Mouse (Mus musculus): ENCODE results near the gene Aldh1a7. TPM values are rescaled to one million over a fixed set of nuclear protein-coding genes. Genes with fewer than 3 reads are reported as not detected.

Gene Aldh1a7
- polyA plus RNA-seq, 1 experiment from 2014 or later, result 0.32 TPM

- Histone ChIP-seq H3K4me1 (ENCODE audit: control insufficient read depth, insufficient read depth, low read length) (no peaks in the 10 kb centered on the region), H3K4me2 (ENCODE audit: low read depth) (no peak overlapping the region), H3K27ac (ENCODE audit: low read depth, low read length) (no peak overlapping the region), H3K9me3 (ENCODE audit: control insufficient read depth, low read length) (no peaks in the 10 kb centered on the region), H3K4me3 (ENCODE audit: low read depth, low read length) (no peak overlapping the region), H3K27me3 (ENCODE audit: control insufficient read depth, insufficient read depth, low read length) (no peaks in the 10 kb centered on the region), H3K36me3 (ENCODE audit: control insufficient read depth, insufficient read depth, low read length) (no peaks in the 10 kb centered on the region), H3K9ac (ENCODE audit: low read length) (no peak overlapping the region)
- ATAC-seq (ENCODE audit: insufficient read depth, low FRiP score, low TSS enrichment) (no peak), DNase-seq (ENCODE audit: low spot score) (no peak)
- 84% methylated on average over 2 of the region's 2 CpGs for WGBS
These were observed 7.1 kb downstream of the Aldh1a7 start for GRCm38 (mm10) chr19:20720298-20720697.

DNA sequence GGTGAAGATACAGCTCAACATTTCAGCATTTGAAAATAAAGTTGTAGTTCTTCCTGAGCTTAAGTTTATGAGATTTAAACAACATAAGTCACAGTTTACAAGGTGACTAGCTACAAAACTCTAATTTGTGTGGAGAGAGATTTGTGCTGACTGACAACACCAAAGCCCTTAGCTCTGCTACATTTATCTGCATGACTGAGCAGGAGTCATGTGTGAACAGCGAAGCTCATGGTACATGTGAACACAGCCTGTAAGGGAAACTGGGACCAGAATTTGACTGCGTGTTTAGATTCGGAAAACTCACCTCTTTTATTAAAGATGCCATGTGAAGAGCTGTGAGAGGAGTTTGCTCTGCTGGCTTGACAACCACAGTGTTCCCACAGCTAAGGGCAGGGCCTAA lies 11.7 kb downstream of the Aldh1a7 start:
- DNase-seq (ENCODE audit: low spot score), result no peak
- Histone ChIP-seq H3K27ac (ENCODE audit: low read depth, low read length) (no peak overlapping the region), H3K27me3 (ENCODE audit: control insufficient read depth, insufficient read depth, low read length) (no peaks in the 10 kb centered on the region), H3K4me1 (ENCODE audit: control insufficient read depth, insufficient read depth, low read length) (no peaks in the 10 kb centered on the region), H3K4me2 (ENCODE audit: low read depth) (no peak overlapping the region), H3K36me3 (ENCODE audit: control insufficient read depth, insufficient read depth, low read length) (no peaks in the 10 kb centered on the region), H3K4me3 (ENCODE audit: low read depth, low read length) (no peak overlapping the region), H3K9me3 (ENCODE audit: control insufficient read depth, low read length) (no peaks in the 10 kb centered on the region), H3K9ac (ENCODE audit: low read length) (no peak overlapping the region)
- no peak for ATAC-seq (ENCODE audit: insufficient read depth, low FRiP score, low TSS enrichment)
- 92% methylated on average over 3 of the region's 3 CpGs for WGBS

GRCm38 (mm10) chr19:20715093-20715492 lies 12.3 kb downstream of the Aldh1a7 start:
- DNase-seq (ENCODE audit: low spot score) (no peak), ATAC-seq (ENCODE audit: insufficient read depth, low FRiP score, low TSS enrichment) (no peak)
- Histone ChIP-seq H3K27me3 (ENCODE audit: control insufficient read depth, insufficient read depth, low read length) (no peaks in the 10 kb centered on the region), H3K9ac (ENCODE audit: low read length) (no peak overlapping the region), H3K27ac (ENCODE audit: low read depth, low read length) (no peak overlapping the region), H3K4me2 (ENCODE audit: low read depth) (no peak overlapping the region), H3K9me3 (ENCODE audit: control insufficient read depth, low read length) (no peaks in the 10 kb centered on the region), H3K36me3 (ENCODE audit: control insufficient read depth, insufficient read depth, low read length) (no peaks in the 10 kb centered on the region), H3K4me1 (ENCODE audit: control insufficient read depth, insufficient read depth, low read length) (no peaks in the 10 kb centered on the region), H3K4me3 (ENCODE audit: low read depth, low read length) (no peak overlapping the region)
- 84% methylated on average over 1 of the region's 1 CpGs for WGBS

GRCm38 (mm10) chr19:20714543-20714942 lies 12.8 kb downstream of the Aldh1a7 start:
- H3K27ac ChIP-seq (ENCODE audit: low read depth, low read length), result no peak overlapping the region
- 90% methylated on average over 4 of the region's 4 CpGs for WGBS
- H3K4me1 ChIP-seq (ENCODE audit: control insufficient read depth, insufficient read depth, low read length), result no peaks in the 10 kb centered on the region
- DNase-seq (ENCODE audit: low spot score) (no peak), ATAC-seq (ENCODE audit: insufficient read depth, low FRiP score, low TSS enrichment) (no peak)
- H3K36me3 ChIP-seq (ENCODE audit: control insufficient read depth, insufficient read depth, low read length), result no peaks in the 10 kb centered on the region
- H3K9ac ChIP-seq (ENCODE audit: low read length), result no peak overlapping the region
- no peak overlapping the region for H3K4me2 ChIP-seq (ENCODE audit: low read depth)
- no peaks in the 10 kb centered on the region for H3K27me3 ChIP-seq (ENCODE audit: control insufficient read depth, insufficient read depth, low read length)
- no peaks in the 10 kb centered on the region for H3K9me3 ChIP-seq (ENCODE audit: control insufficient read depth, low read length)
- H3K4me3 ChIP-seq (ENCODE audit: low read depth, low read length), result no peak overlapping the region

DNA sequence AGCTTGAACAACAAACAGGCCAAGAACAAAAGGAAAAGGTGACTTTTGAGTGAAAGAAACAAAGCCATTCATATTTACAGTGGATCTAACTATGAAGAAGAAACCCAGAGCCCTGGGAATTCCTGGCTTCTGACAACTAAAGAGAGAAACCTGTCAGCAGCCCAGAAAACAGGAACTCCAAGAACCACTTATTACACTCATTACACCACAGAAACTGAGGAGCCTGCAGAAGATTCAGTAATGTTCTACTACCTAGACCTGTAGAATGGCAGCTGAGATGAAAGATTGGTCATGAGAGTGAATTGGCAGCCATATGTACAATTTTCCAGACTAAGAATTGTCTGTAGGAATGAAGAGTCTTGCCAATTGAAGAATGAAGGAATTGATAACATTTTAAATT lies 20.2 kb downstream of the Aldh1a7 start:
- Histone ChIP-seq H3K9ac (ENCODE audit: low read length) (no peak overlapping the region), H3K36me3 (ENCODE audit: control insufficient read depth, insufficient read depth, low read length) (no peaks in the 10 kb centered on the region), H3K27ac (ENCODE audit: low read depth, low read length) (no peak overlapping the region), H3K4me1 (ENCODE audit: control insufficient read depth, insufficient read depth, low read length) (no peaks in the 10 kb centered on the region), H3K27me3 (ENCODE audit: control insufficient read depth, insufficient read depth, low read length) (no peaks in the 10 kb centered on the region), H3K9me3 (ENCODE audit: control insufficient read depth, low read length) (no peaks in the 10 kb centered on the region), H3K4me2 (ENCODE audit: low read depth) (no peak overlapping the region), H3K4me3 (ENCODE audit: low read depth, low read length) (no peak overlapping the region)
- DNase-seq (ENCODE audit: low spot score) (no peak), ATAC-seq (ENCODE audit: insufficient read depth, low FRiP score, low TSS enrichment) (no peak)

DNA sequence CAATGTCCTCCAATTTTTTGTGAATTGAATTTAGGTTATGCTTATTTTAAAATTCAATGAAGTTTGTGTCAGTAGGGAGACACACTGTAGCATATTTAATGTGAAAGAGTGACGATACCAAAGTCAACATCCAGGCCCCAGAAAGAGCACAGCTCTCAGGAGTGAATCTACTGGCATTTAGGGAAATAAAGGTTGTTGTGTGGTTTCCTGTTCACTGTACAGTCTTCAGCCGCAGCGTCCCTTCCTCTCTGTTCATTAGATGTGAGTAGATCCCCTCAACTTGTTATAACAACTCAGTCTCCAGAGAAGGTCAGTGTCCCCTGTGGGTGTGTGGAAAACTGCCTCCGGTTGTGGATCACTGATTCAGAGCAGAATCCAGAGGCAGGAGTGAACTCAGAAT lies 20.6 kb downstream of the Aldh1a7 start:
- Histone ChIP-seq H3K4me1 (ENCODE audit: control insufficient read depth, insufficient read depth, low read length) (no peaks in the 10 kb centered on the region), H3K27me3 (ENCODE audit: control insufficient read depth, insufficient read depth, low read length) (no peaks in the 10 kb centered on the region), H3K27ac (ENCODE audit: low read depth, low read length) (no peak overlapping the region), H3K36me3 (ENCODE audit: control insufficient read depth, insufficient read depth, low read length) (no peaks in the 10 kb centered on the region), H3K4me3 (ENCODE audit: low read depth, low read length) (no peak overlapping the region), H3K9ac (ENCODE audit: low read length) (no peak overlapping the region), H3K9me3 (ENCODE audit: control insufficient read depth, low read length) (no peaks in the 10 kb centered on the region), H3K4me2 (ENCODE audit: low read depth) (no peak overlapping the region)
- DNase-seq (ENCODE audit: low spot score) (no peak), ATAC-seq (ENCODE audit: insufficient read depth, low FRiP score, low TSS enrichment) (no peak)
- 86% methylated on average over 4 of the region's 4 CpGs for WGBS

- Histone ChIP-seq H3K27me3 (ENCODE audit: control insufficient read depth, insufficient read depth, low read length) (no peaks in the 10 kb centered on the region), H3K9me3 (ENCODE audit: control insufficient read depth, low read length) (no peaks in the 10 kb centered on the region), H3K4me1 (ENCODE audit: control insufficient read depth, insufficient read depth, low read length) (no peaks in the 10 kb centered on the region), H3K9ac (ENCODE audit: low read length) (no peak overlapping the region), H3K4me3 (ENCODE audit: low read depth, low read length) (no peak overlapping the region), H3K4me2 (ENCODE audit: low read depth) (no peak overlapping the region), H3K27ac (ENCODE audit: low read depth, low read length) (no peak overlapping the region), H3K36me3 (ENCODE audit: control insufficient read depth, insufficient read depth, low read length) (no peaks in the 10 kb centered on the region)
- peak; percentile 60 for ATAC-seq (ENCODE audit: insufficient read depth, low FRiP score, low TSS enrichment)
- peak; percentile 30 for DNase-seq (ENCODE audit: low spot score)
- WGBS, result 42% methylated on average over 3 of the region's 3 CpGs
These were observed 25.3 kb downstream of the Aldh1a7 start for GRCm38 (mm10) chr19:20702074-20702473.

DNA sequence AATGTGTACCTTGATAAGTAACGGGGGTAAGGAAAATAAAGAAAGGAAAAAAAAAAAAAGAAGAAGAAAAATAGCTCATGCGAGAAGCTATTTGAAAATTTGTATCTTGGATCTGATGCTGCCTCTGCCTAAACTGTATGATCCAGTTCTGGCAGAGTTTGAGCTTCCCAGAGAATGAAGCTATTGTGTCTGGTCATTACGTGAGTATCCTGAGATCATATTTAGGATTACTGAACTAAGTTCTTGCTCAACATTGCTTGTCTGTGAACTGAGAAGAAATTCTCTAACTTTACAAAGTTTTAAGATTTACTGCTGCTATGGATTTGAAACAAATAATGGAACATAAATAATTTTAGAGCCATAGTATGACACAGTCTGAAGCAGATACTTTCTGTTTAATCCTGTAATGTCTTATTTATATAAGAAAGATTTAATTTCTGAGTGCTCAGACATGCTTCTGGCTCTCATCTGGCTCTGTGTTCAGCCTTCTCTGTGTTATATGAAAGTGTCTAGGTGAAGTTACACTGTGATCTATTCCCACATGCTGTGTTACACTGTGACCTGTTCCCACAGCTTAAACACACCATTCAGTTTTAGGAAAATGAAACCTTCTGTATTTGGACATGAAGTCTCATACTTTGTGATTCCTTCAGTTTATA lies 49.5 kb downstream of the Aldh1a7 start:
- H3K4me2 ChIP-seq (ENCODE audit: low read depth), result no peak overlapping the region
- 91% methylated on average over 3 of the region's 3 CpGs for WGBS

GRCm38 (mm10) chr19:20654141-20654873 lies 73.1 kb downstream of the Aldh1a7 start:
- Histone ChIP-seq H3K4me2 (ENCODE audit: low read depth) (no peak overlapping the region), H3K4me1 (ENCODE audit: control insufficient read depth, insufficient read depth, low read length) (no peaks in the 10 kb centered on the region), H3K9me3 (ENCODE audit: control insufficient read depth, low read length) (no peaks in the 10 kb centered on the region), H3K9ac (ENCODE audit: low read length) (no peak overlapping the region), H3K4me3 (ENCODE audit: low read depth, low read length) (no peak overlapping the region), H3K36me3 (ENCODE audit: control insufficient read depth, insufficient read depth, low read length) (no peaks in the 10 kb centered on the region), H3K27ac (ENCODE audit: low read depth, low read length) (no peak overlapping the region), H3K27me3 (ENCODE audit: control insufficient read depth, insufficient read depth, low read length) (no peaks in the 10 kb centered on the region)
- DNase-seq (ENCODE audit: low spot score), result no peak
- ATAC-seq (ENCODE audit: insufficient read depth, low FRiP score, low TSS enrichment), result no peak
- 59% methylated on average over 3 of the region's 3 CpGs for WGBS

More for the DNA sequence above, 49.5 kb downstream of the Aldh1a7 start:
- ATAC-seq (ENCODE audit: insufficient read depth, low FRiP score, low TSS enrichment) (no peak), DNase-seq (ENCODE audit: low spot score) (no peak)
- H3K9me3 ChIP-seq (ENCODE audit: control insufficient read depth, low read length), result no peaks in the 10 kb centered on the region
- no peak overlapping the region for H3K4me3 ChIP-seq (ENCODE audit: low read depth, low read length)
- no peak overlapping the region for H3K9ac ChIP-seq (ENCODE audit: low read length)
- no peaks in the 10 kb centered on the region for H3K27me3 ChIP-seq (ENCODE audit: control insufficient read depth, insufficient read depth, low read length)
- no peaks in the 10 kb centered on the region for H3K4me1 ChIP-seq (ENCODE audit: control insufficient read depth, insufficient read depth, low read length)
- H3K36me3 ChIP-seq (ENCODE audit: control insufficient read depth, insufficient read depth, low read length), result no peaks in the 10 kb centered on the region
- no peak overlapping the region for H3K27ac ChIP-seq (ENCODE audit: low read depth, low read length)

All from neural tube, embryonic 11.5 days (tissue).